Comparison of ENCODE assay signal across 30 mouse cellular contexts in genomic region chr10:110874853-110875252, GRCm38 (mm10). TPM values are rescaled to one million over a fixed set of nuclear protein-coding genes. Genes with fewer than 3 reads are reported as not detected.
DNase-seq lines count a peak whose midpoint lies in the region; ATAC-seq and TF ChIP-seq lines count a peak whose summit lies in the region.
"Had no signal": no experiment of that assay in that cellular context is flagged by ENCODE, and none has a peak within 500 bp of the region (broad histone marks: within the 10 kb centered on the region; RNA-seq: fewer than 3 reads in every experiment).

No protein-coding gene starts in this region.

- H3K4me3 ChIP-seq in heart, adult 2 months = no peak overlapping the region
- no peak overlapping the region for H3K4me3 ChIP-seq in heart, embryonic 14.5 days (ENCODE audit: control insufficient read depth in 1 of 2, insufficient read depth in 1 of 2, low read depth in 1 of 2, low read length in 2 of 2)
- no peak overlapping the region for H3K4me3 ChIP-seq in heart, embryonic 16.5 days (ENCODE audit: low read length)
- no peak overlapping the region for H3K4me3 ChIP-seq in limb, embryonic 10.5 days
- no peak overlapping the region for H3K4me3 ChIP-seq in hindbrain, postnatal 0 days (ENCODE audit: low read length)
- H3K4me3 ChIP-seq: embryonic facial prominence, embryonic 13.5 days; erythroblast, embryonic 14.5 days; layer of hippocampus, adult 2 months; liver, embryonic 13.5 days; neural tube, embryonic 12.5 days had no signal

- H3K36me3 ChIP-seq in heart, adult 2 months (ENCODE audit: control insufficient read depth, insufficient read depth, low read length) = peaks cover 5% of the 10 kb centered on the region; the same call in 1 of the 2 replicates
- no peaks in the 10 kb centered on the region for H3K36me3 ChIP-seq in heart, embryonic 14.5 days (ENCODE audit: control insufficient read depth, insufficient read depth, low read length)
- no peaks in the 10 kb centered on the region for H3K36me3 ChIP-seq in heart, embryonic 16.5 days (ENCODE audit: control insufficient read depth, insufficient read depth)
- no peaks in the 10 kb centered on the region for H3K36me3 ChIP-seq in limb, embryonic 10.5 days
- H3K36me3 ChIP-seq in hindbrain, postnatal 0 days (ENCODE audit: insufficient read depth, low read length) = no peaks in the 10 kb centered on the region
- H3K36me3 ChIP-seq: embryonic facial prominence, embryonic 13.5 days; liver, embryonic 13.5 days; neural tube, embryonic 12.5 days had no signal

- no peaks in the 10 kb centered on the region for H3K79me2 ChIP-seq in heart, adult 2 months (replicated peaks; ENCODE audit: control insufficient read depth, insufficient read depth, low read length)

- peak; percentile 55; the same call in 1 of the 2 replicates for ATAC-seq in heart, embryonic 14.5 days (ENCODE audit: insufficient number of reproducible peaks, insufficient read depth, low FRiP score, low read depth)
- peak; percentile 87 for ATAC-seq in heart, embryonic 16.5 days (replicated peaks; ENCODE audit: extremely low read depth, insufficient read depth, low FRiP score)
- no peak for ATAC-seq in hindbrain, postnatal 0 days
- ATAC-seq: CD4-positive, CD25-positive, alpha-beta regulatory T cell, adult 4 months; forebrain, embryonic 16.5 days; inflammation-experienced regulatory T-cells, adult 6 months; midbrain, embryonic 16.5 days had no signal

- 29% methylated on average over 8 of the region's 8 CpGs for WGBS in heart, adult 2 months
- WGBS in heart, embryonic 14.5 days = 15% methylated on average over 8 of the region's 8 CpGs
- WGBS in heart, embryonic 16.5 days = 19% methylated on average over 8 of the region's 8 CpGs
- 92% methylated on average over 8 of the region's 8 CpGs for WGBS in limb, embryonic 10.5 days
- WGBS in hindbrain, postnatal 0 days = 86% methylated on average over 8 of the region's 8 CpGs

- H3K9me3 ChIP-seq in heart, embryonic 14.5 days (ENCODE audit: control insufficient read depth, low read length) = 0 out of 2 replicates have a peak, but pooled peaks cover 4% of the 10 kb centered on the region
- peaks cover 3% of the 10 kb centered on the region; the same call in 1 of the 2 replicates for H3K9me3 ChIP-seq in heart, embryonic 16.5 days (replicated peaks; ENCODE audit: control insufficient read depth, low read length)
- no peaks in the 10 kb centered on the region for H3K9me3 ChIP-seq in limb, embryonic 10.5 days (replicated peaks)
- no peaks in the 10 kb centered on the region for H3K9me3 ChIP-seq in hindbrain, postnatal 0 days (ENCODE audit: low read length)
- H3K9me3 ChIP-seq: embryonic facial prominence, embryonic 13.5 days; liver, embryonic 13.5 days; neural tube, embryonic 12.5 days had no signal

- no peak for DNase-seq in heart, adult 2 months
- no peak for DNase-seq in heart, postnatal 14 days
- no peak for DNase-seq in heart, adult 18-20 months
- peak; percentile 18 for DNase-seq in brain, adult 2 months (ENCODE audit: low read depth, low spot score)
- DNase-seq in limb, embryonic 10.5 days (ENCODE audit: low spot score) = no peak
- DNase-seq in hindbrain, postnatal 0 days (ENCODE audit: low spot score) = no peak
- DNase-seq: adrenal gland, postnatal 25 days; cerebellum, adult 18-20 months; cerebellum, postnatal 10 days; gastrocnemius, postnatal 14 days; kidney, adult 2 months; kidney, postnatal 36 days; liver, embryonic 13.5 days; lung, adult 18-20 months; right cerebral cortex, adult 18-20 months; spleen, adult 18-20 months; thymus, adult 2 months; thymus, postnatal 4 days had no signal

- no peak overlapping the region for H3K9ac ChIP-seq in heart, adult 2 months (ENCODE audit: low read depth, low read length)
- no peak overlapping the region for H3K9ac ChIP-seq in heart, embryonic 14.5 days (ENCODE audit: low read length)
- no peak overlapping the region for H3K9ac ChIP-seq in heart, embryonic 16.5 days (ENCODE audit: low read length)
- H3K9ac ChIP-seq in hindbrain, postnatal 0 days (replicated peaks; ENCODE audit: low read length) = no peak overlapping the region
- H3K9ac ChIP-seq: embryonic facial prominence, embryonic 13.5 days; hindbrain, embryonic 14.5 days; liver, embryonic 13.5 days; neural tube, embryonic 12.5 days had no signal

- intact Hi-C loops in heart, adult 2 months (cut with DNase I) = no loop called here
- intact Hi-C loops in heart, postnatal 14 days (cut with DNase I) = loop anchor here (5.0 kb wide), 1 partner anchor 42 kb away; the partner anchor contains the start of gene Csrp2

- no peak for TF ChIP-seq CTCF in heart, adult 2 months (IDR thresholded peaks at IDR 0.05)
- TF ChIP-seq CTCF in hindbrain, postnatal 0 days (IDR thresholded peaks at IDR 0.05; ENCODE audit: low read depth) = no peak

- no peak for TF ChIP-seq POLR2A in heart, adult 2 months (IDR thresholded peaks at IDR 0.05; ENCODE audit: insufficient read depth, low read depth, low read length)

- H3K4me2 ChIP-seq in heart, embryonic 14.5 days (ENCODE audit: low read length) = peak overlapping the region; percentile 40
- H3K4me2 ChIP-seq in heart, embryonic 16.5 days (ENCODE audit: low read depth, low read length) = peak overlapping the region; percentile 24
- H3K4me2 ChIP-seq in hindbrain, postnatal 0 days (ENCODE audit: low read depth, low read length) = no peak overlapping the region
- H3K4me2 ChIP-seq: embryonic facial prominence, embryonic 13.5 days; hindbrain, embryonic 14.5 days; liver, embryonic 13.5 days; midbrain, embryonic 11.5 days; neural tube, embryonic 12.5 days had no signal

- H3K27ac ChIP-seq in heart, adult 2 months = peak overlapping the region; percentile 27
- H3K27ac ChIP-seq in heart, embryonic 14.5 days (replicated peaks in 1 of 2; ENCODE audit: control insufficient read depth in 1 of 2, insufficient read depth in 1 of 2, low read depth in 2 of 2, low read length in 2 of 2) = peak overlapping the region; percentile 22 to 75; a peak in 3 of 4 replicates
- peak overlapping the region; percentile 74 for H3K27ac ChIP-seq in heart, embryonic 16.5 days (ENCODE audit: low read length)
- H3K27ac ChIP-seq in limb, embryonic 10.5 days = no peak overlapping the region
- no peak overlapping the region for H3K27ac ChIP-seq in hindbrain, postnatal 0 days
- H3K27ac ChIP-seq: embryonic facial prominence, embryonic 13.5 days; hindbrain, embryonic 14.5 days; layer of hippocampus, adult 2 months; liver, embryonic 13.5 days; neural tube, embryonic 12.5 days had no signal

- no peak for TF ChIP-seq EP300 in heart, adult 2 months (IDR thresholded peaks at IDR 0.05; ENCODE audit: insufficient read depth, low read depth, low read length)

- no peaks in the 10 kb centered on the region for H3K27me3 ChIP-seq in heart, adult 2 months (ENCODE audit: control insufficient read depth, insufficient read depth, low read length)
- no peaks in the 10 kb centered on the region for H3K27me3 ChIP-seq in heart, embryonic 14.5 days (ENCODE audit: control insufficient read depth, insufficient read depth, low read length)
- H3K27me3 ChIP-seq in heart, embryonic 16.5 days (ENCODE audit: control insufficient read depth, insufficient read depth, low read length) = no peaks in the 10 kb centered on the region
- H3K27me3 ChIP-seq in limb, embryonic 10.5 days (ENCODE audit: low read depth, poor library complexity, severe bottlenecking) = no peaks in the 10 kb centered on the region
- H3K27me3 ChIP-seq in hindbrain, postnatal 0 days (ENCODE audit: insufficient read depth, low read length) = no peaks in the 10 kb centered on the region
- H3K27me3 ChIP-seq: embryonic facial prominence, embryonic 13.5 days; liver, embryonic 13.5 days; neural tube, embryonic 12.5 days had no signal

- peaks cover 10% of the 10 kb centered on the region for H3K4me1 ChIP-seq in heart, adult 2 months (ENCODE audit: control insufficient read depth, insufficient read depth, low read length)
- H3K4me1 ChIP-seq in heart, embryonic 14.5 days (ENCODE audit: control insufficient read depth in 2 of 2, insufficient read depth in 2 of 2, low read length in 2 of 2) = peaks cover 18 to 35% of the 10 kb centered on the region in 2 experiments
- H3K4me1 ChIP-seq in heart, embryonic 16.5 days (ENCODE audit: control insufficient read depth, insufficient read depth, low read length) = peaks cover 27% of the 10 kb centered on the region
- peaks cover 21% of the 10 kb centered on the region for H3K4me1 ChIP-seq in limb, embryonic 10.5 days
- H3K4me1 ChIP-seq in hindbrain, postnatal 0 days (ENCODE audit: insufficient read depth, low read length) = no peaks in the 10 kb centered on the region
- H3K4me1 ChIP-seq: liver, embryonic 13.5 days had no signal

RNA-seq across cellular contexts. Expression of gene Csrp2, which starts 44.7 kb away (rescaled TPM):
- total RNA-seq in heart, adult 2 months (2021) = 10 to 100 TPM; 37.0 to 41.6 TPM
- 39.3 and 39.5 TPM in 2 replicates for polyA plus RNA-seq in heart, adult 2 months (2012; rRNA removed)
- total RNA-seq in heart, postnatal 14 days (2021) = 10 to 100 TPM; 92.6 to 95.4 TPM
- polyA plus RNA-seq in heart, embryonic 14.5 days (2014; fragmentation: Nextera tagmentation; extraction: Ambion mirVana) = 451 and 541 TPM in 2 replicates
- 10 to 100 TPM; 28.4 to 32.3 TPM for total RNA-seq in heart, adult 18-20 months (2021)
- polyA plus RNA-seq in heart, embryonic 16.5 days (2015; fragmentation: Nextera tagmentation; extraction: Ambion mirVana) = 394 and 432 TPM in 2 replicates
- polyA plus RNA-seq in limb, embryonic 10.5 days (2016; fragmentation: Nextera tagmentation; extraction: Ambion mirVana) = 179 and 195 TPM in 2 replicates
- 43.2 and 76.3 TPM in 2 replicates for total RNA-seq in hindbrain, postnatal 0 days (2014; rRNA removed)
- 81.1 and 99.6 TPM in 2 replicates for polyA plus RNA-seq in hindbrain, postnatal 0 days (2015; fragmentation: Nextera tagmentation; extraction: Ambion mirVana)

Comparison
In these comparisons a context has a peak if more than half of its experiments do, and no peak if none do; other contexts are left out.
1. H3K27ac ChIP-seq: peak in heart, adult 2 months (single experiment), heart, embryonic 14.5 days (2 of 2) and heart, embryonic 16.5 days (single experiment); none in limb, embryonic 10.5 days (single experiment) and hindbrain, postnatal 0 days (single experiment).